Mouse (Mus musculus): ENCODE measurements around the gene Txnip. TPM values are rescaled to one million over a fixed set of nuclear protein-coding genes. Genes with fewer than 3 reads are reported as not detected.

Txnip gene
- total RNA-seq, 1 experiment from 2014 or later: 575 TPM

- ATAC-seq (replicated peaks; ENCODE audit: insufficient number of reproducible peaks, low FRiP score, low TSS enrichment, poor library complexity, severe bottlenecking): no peak
These were observed 20.9 kb downstream of the Txnip start for GRCm38 (mm10) chr3:96578561-96579238.

GRCm38 (mm10) chr3:96579239-96579750, 21.5 kb downstream of the Txnip start:
- ATAC-seq (replicated peaks; ENCODE audit: insufficient number of reproducible peaks, low FRiP score, low TSS enrichment, poor library complexity, severe bottlenecking): no peak

GRCm38 (mm10) chr3:96579885-96580454, 22.2 kb downstream of the Txnip start:
- peak; percentile 91 for ATAC-seq (replicated peaks; ENCODE audit: insufficient number of reproducible peaks, low FRiP score, low TSS enrichment, poor library complexity, severe bottlenecking)

- ATAC-seq (replicated peaks; ENCODE audit: insufficient number of reproducible peaks, low FRiP score, low TSS enrichment, poor library complexity, severe bottlenecking): no peak
These were observed 23.4 kb downstream of the Txnip start for GRCm38 (mm10) chr3:96581141-96581540.

- ATAC-seq (replicated peaks; ENCODE audit: insufficient number of reproducible peaks, low FRiP score, low TSS enrichment, poor library complexity, severe bottlenecking): no peak
These were observed 24.2 kb downstream of the Txnip start for GRCm38 (mm10) chr3:96581771-96582515.

GRCm38 (mm10) chr3:96583386-96583785, 25.6 kb downstream of the Txnip start:
- no peak for ATAC-seq (replicated peaks; ENCODE audit: insufficient number of reproducible peaks, low FRiP score, low TSS enrichment, poor library complexity, severe bottlenecking)

- ATAC-seq (replicated peaks; ENCODE audit: insufficient number of reproducible peaks, low FRiP score, low TSS enrichment, poor library complexity, severe bottlenecking): no peak
These were observed 32.9 kb downstream of the Txnip start for GRCm38 (mm10) chr3:96590657-96591056.

- ATAC-seq (replicated peaks; ENCODE audit: insufficient number of reproducible peaks, low FRiP score, low TSS enrichment, poor library complexity, severe bottlenecking): no peak
These were observed 35.6 kb downstream of the Txnip start for GRCm38 (mm10) chr3:96593374-96593773.

- peak; percentile 96 for ATAC-seq (replicated peaks; ENCODE audit: insufficient number of reproducible peaks, low FRiP score, low TSS enrichment, poor library complexity, severe bottlenecking)
These were observed 36.2 kb downstream of the Txnip start, which contains the start of gene Polr3gl for GRCm38 (mm10) chr3:96593790-96594560. TSS of gene Polr3gl (minus strand) at chr3:96594181.

GRCm38 (mm10) chr3:96594851-96595250, 37.1 kb downstream of the Txnip start:
- ATAC-seq (replicated peaks; ENCODE audit: insufficient number of reproducible peaks, low FRiP score, low TSS enrichment, poor library complexity, severe bottlenecking): no peak

GRCm38 (mm10) chr3:96595661-96596060, 37.9 kb downstream of the Txnip start:
- ATAC-seq (replicated peaks; ENCODE audit: insufficient number of reproducible peaks, low FRiP score, low TSS enrichment, poor library complexity, severe bottlenecking): no peak

- no peak for ATAC-seq (replicated peaks; ENCODE audit: insufficient number of reproducible peaks, low FRiP score, low TSS enrichment, poor library complexity, severe bottlenecking)
These were observed 38.5 kb downstream of the Txnip start, which contains the start of gene Ankrd34a for GRCm38 (mm10) chr3:96596228-96596707. TSS of gene Ankrd34a (plus strand) at chr3:96596636.

- ATAC-seq (replicated peaks; ENCODE audit: insufficient number of reproducible peaks, low FRiP score, low TSS enrichment, poor library complexity, severe bottlenecking): no peak
These were observed 39.1 kb downstream of the Txnip start for GRCm38 (mm10) chr3:96596855-96597254.

- no peak for ATAC-seq (replicated peaks; ENCODE audit: insufficient number of reproducible peaks, low FRiP score, low TSS enrichment, poor library complexity, severe bottlenecking)
These were observed 39.7 kb downstream of the Txnip start for GRCm38 (mm10) chr3:96597435-96597891.

- no peak for ATAC-seq (replicated peaks; ENCODE audit: insufficient number of reproducible peaks, low FRiP score, low TSS enrichment, poor library complexity, severe bottlenecking)
These were observed 40.7 kb downstream of the Txnip start for GRCm38 (mm10) chr3:96598156-96599068.

- no peak for ATAC-seq (replicated peaks; ENCODE audit: insufficient number of reproducible peaks, low FRiP score, low TSS enrichment, poor library complexity, severe bottlenecking)
These were observed 41.3 kb downstream of the Txnip start for GRCm38 (mm10) chr3:96599069-96599393.

- ATAC-seq (replicated peaks; ENCODE audit: insufficient number of reproducible peaks, low FRiP score, low TSS enrichment, poor library complexity, severe bottlenecking): no peak
These were observed 41.7 kb downstream of the Txnip start for GRCm38 (mm10) chr3:96599411-96599810.
